Mouse (Mus musculus) limb, embryonic 13.5 days (tissue): ENCODE results near the gene Gid8. TPM values are rescaled to one million over a fixed set of nuclear protein-coding genes. Genes with fewer than 3 reads are reported as not detected.
A peak's percentile ranks its signal among the peaks of the same experiment; 100 is the strongest.

Experiments
- ATAC-seq: fragments of 200-750 bp; cut with Nextera tagmentation; 2 replicates; pipeline ENCODE4 v1.8.0; 2017; ENCODE audit warnings: low read depth, moderate number of reproducible peaks, moderate TSS enrichment; ENCODE audit not compliant: low FRiP score
- H3K27ac ChIP-seq: fragments of 300-500 bp; sonication (generic); 2 replicates; pipeline ENCODE4 v1.5.1; 2015; ENCODE audit warnings: inconsistent platforms, mild to moderate bottlenecking, moderate library complexity
- H3K27me3 ChIP-seq: fragments of 300-500 bp; sonication (generic); 2 replicates; pipeline ENCODE4 v1.6.1; 2015; ENCODE audit warnings: mild to moderate bottlenecking, inconsistent platforms
- H3K36me3 ChIP-seq: fragments of 300-500 bp; sonication (generic); 2 replicates; pipeline ENCODE4 v1.6.1; 2015; ENCODE audit warnings: inconsistent platforms, mild to moderate bottlenecking, moderate library complexity
- H3K4me1 ChIP-seq: fragments of 300-500 bp; sonication (generic); 2 replicates; pipeline ENCODE4 v1.6.1; 2015; ENCODE audit warnings: inconsistent platforms
- H3K4me2 ChIP-seq: fragments of 300-500 bp; sonication (generic); replicated peaks from 2 replicates; pipeline ENCODE4 v1.6.1; 2015; ENCODE audit warnings: inconsistent platforms, mild to moderate bottlenecking, moderate library complexity
- H3K4me3 ChIP-seq: fragments of 300-500 bp; sonication (generic); 2 replicates; pipeline ENCODE4 v1.5.1; 2015; ENCODE audit warnings: moderate library complexity, mild to moderate bottlenecking, inconsistent platforms
- H3K9ac ChIP-seq: fragments of 300-500 bp; sonication (generic); 2 replicates; pipeline ENCODE4 v1.6.1; 2015; ENCODE audit warnings: mild to moderate bottlenecking, inconsistent platforms
- H3K9me3 ChIP-seq: fragments of 300-500 bp; sonication (generic); 2 replicates; pipeline ENCODE4 v1.6.1; 2016; ENCODE audit warnings: inconsistent platforms
- WGBS: fragments of 180-500 bp; shearing (Covaris S2); methylation state at CpG from one replicate; pipeline ENCODE4 v1.1.7; 2015; 5-methylcytosine and 5-hydroxymethylcytosine counted together
- polyA plus RNA-seq: library from polyadenylated mRNA; unstranded; fragments of >200 nt; fragmentation: Nextera tagmentation; extraction: Ambion mirVana; gene quantifications from 2 replicates; pipeline ENCODE4 v1.2.1, GENCODE M21; 2015

The Gid8 gene
- polyA plus RNA-seq, 1 experiment from 2014 or later = 63.0 TPM

DNA sequence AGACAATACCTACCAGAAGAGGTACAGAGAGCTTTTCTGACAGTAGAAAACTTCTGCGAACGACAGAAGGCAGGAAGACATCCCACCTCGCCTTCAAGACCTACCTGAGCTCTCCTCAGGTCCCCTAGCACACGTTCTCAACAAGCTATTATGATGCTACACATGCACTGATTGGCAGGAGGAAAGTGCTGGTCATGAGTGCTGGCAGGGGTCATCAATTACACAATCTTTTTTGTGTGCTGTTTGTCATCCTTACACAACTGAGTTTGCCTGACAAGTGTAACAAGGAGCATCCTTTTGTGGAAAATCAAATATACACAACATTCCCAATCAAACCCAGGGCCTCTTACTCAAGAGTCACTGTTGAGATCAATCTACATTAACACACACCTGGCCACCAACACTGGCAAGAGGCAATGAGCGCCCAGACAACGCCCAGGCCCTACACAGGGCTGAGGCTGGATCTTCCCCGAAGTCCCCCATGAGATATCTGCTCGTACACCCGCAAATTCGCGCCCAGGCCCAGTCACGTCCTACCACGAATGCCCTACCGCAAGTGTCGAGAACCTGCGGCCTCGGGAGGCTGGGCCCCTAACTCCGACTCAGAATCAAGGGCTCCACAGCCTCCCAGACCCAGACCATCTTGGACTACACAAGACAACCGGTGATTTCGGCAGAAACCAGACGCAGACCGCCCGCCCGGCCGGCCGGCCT lies 8.7 kb upstream of the Gid8 start:
- Histone ChIP-seq H3K27me3 (no peaks in the 10 kb centered on the region), H3K4me3 (peak overlapping the region; percentile 92), H3K36me3 (peaks cover 8% of the 10 kb centered on the region), H3K9ac (peak overlapping the region; percentile 98), H3K27ac (peak overlapping the region; percentile 92), H3K4me2 (peak overlapping the region; percentile 98), H3K4me1 (peaks cover 38% of the 10 kb centered on the region), H3K9me3 (no peaks in the 10 kb centered on the region)
- ATAC-seq = peak; percentile 2; the same call in 1 of the 2 replicates
- WGBS = 6% methylated on average over 26 of the region's 26 CpGs

DNA sequence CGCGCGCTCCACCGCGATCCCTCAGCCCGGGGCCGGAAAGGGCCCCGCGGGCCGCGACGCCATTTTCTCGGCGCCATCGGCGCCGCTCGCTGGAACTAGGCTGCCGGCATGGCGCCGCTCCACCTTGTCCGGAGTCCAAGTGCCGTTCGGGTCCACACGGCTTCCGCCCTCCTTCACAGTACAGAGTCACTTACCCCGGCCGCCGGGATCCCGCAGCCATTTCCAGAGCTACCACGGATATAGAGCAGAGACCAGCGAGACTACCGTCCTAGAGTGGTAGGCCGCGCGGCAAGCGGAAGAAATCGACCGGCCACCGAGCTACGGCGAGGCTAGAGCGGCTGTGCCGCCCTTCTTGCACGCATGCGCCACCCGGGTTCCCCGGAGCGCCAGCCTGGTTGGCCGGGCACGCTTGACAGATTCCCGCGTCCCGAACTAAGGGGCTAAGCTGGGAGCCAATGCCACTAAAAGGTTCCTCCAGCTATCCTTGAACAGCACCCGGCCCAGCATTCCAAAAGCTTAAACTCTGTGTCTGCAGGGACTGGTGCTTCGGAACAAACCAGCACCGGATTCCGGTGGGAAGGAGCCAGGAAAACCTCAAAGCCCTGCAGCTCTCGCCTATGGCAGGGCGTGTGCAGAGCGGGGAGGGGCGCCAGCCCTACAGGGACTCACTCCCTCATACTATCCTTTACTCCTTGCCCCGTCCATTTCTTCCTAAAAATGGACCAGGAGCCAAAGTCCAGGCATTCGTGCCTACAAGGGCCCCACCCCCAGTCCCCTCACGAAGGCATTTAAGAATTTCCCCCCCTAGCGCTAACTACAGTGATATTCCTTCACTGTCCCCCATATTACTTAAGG lies 7.9 kb upstream of the Gid8 start:
- Histone ChIP-seq H3K36me3 (peaks cover 14% of the 10 kb centered on the region), H3K4me3 (peak overlapping the region; percentile 92), H3K27me3 (no peaks in the 10 kb centered on the region), H3K9me3 (no peaks in the 10 kb centered on the region), H3K4me2 (peak overlapping the region; percentile 98), H3K9ac (peak overlapping the region; percentile 98), H3K4me1 (peaks cover 38% of the 10 kb centered on the region), H3K27ac (peak overlapping the region; percentile 92)
- peak; percentile 95 for ATAC-seq
- WGBS = under 1% methylated on average over 66 of the region's 66 CpGs

DNA sequence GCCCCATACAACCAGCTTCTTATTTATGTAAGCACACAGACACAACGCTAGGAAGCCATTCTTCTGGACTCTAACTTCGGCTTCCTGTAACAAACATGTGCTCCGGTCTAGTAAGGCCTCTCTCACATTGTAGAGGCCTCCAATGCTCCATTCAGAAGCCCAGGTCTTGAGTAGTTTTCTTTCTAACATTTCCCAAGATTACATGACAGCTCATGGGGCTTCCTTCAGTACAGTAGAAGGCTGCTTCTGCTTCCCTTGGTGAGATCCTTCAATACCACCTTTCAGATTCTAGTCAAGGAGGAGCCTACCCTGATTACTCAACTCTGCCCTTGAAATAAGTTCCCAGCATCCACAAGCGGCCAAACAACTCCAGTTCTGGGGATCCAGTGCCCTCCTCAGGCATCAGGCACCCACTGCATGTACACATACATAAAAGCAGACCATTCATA lies 7.2 kb upstream of the Gid8 start:
- WGBS = 27% methylated on average over 4 of the region's 4 CpGs
- Histone ChIP-seq H3K27ac (peak overlapping the region; percentile 92), H3K9me3 (no peaks in the 10 kb centered on the region), H3K4me2 (peak overlapping the region; percentile 98), H3K4me3 (peak overlapping the region; percentile 92), H3K4me1 (peaks cover 38% of the 10 kb centered on the region), H3K9ac (peak overlapping the region; percentile 98), H3K27me3 (no peaks in the 10 kb centered on the region), H3K36me3 (peaks cover 17% of the 10 kb centered on the region)
- no peak for ATAC-seq

DNA sequence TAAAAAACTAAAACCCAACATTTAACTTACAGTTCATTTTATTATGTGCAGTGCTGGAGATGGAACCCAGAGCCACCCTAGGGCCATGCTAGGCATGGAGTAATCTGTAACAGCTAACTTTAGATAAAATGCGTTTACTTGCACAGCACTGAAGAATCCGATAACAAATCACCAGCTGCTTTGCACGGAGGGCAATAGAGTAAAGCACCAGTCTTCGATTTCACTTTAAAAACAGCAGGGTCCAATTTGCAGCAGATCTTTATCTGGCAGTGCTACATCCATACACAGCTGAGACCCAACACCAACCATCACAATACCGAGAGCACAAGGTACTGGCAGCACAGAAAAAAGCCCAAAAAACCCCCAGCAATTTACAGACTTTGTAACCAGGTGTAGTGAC lies 6.7 kb upstream of the Gid8 start:
- Histone ChIP-seq H3K9ac (no peak overlapping the region), H3K27me3 (no peaks in the 10 kb centered on the region)
- WGBS = 77% methylated on average over 5 of the region's 5 CpGs

DNA sequence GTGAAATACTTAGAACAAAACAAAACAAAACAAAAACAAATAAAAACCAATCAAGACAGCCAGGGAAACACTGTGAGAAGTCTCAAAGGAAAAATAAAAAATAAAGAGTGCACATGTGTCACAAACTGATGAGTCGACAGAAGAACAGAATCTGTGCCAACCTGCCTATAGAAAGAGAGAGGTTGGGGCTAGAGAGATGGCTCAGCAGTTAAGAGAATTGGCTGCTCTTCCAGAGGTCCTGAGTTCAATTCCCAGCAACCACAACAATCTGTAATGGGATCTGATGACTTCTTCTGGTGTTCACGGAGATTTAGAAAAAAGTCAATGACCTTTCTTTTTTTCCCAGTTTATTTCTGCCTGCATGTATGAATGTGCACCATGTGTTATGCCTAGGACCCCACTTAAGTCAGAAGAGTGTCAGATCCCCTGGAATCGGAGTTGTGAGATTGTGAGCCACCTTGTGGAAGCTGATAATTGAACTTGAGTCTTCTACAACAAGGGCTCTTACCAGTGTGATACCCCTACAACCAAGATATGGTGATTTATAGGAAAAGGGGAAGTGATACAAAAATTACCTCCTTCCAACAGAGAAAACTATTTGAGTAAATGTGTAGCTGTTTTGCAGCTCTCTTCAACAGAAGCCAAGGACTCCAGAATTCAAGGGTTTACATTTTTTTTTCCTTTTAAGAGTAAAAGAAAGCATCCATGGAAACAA lies 6.1 kb upstream of the Gid8 start:
- Histone ChIP-seq H3K9ac (no peak overlapping the region), H3K36me3 (peaks cover 17% of the 10 kb centered on the region)

More for the DNA sequence above, 6.7 kb upstream of the Gid8 start:
- Histone ChIP-seq H3K4me1 (peaks cover 40% of the 10 kb centered on the region), H3K27ac (no peak overlapping the region), H3K4me3 (no peak overlapping the region), H3K9me3 (no peaks in the 10 kb centered on the region), H3K36me3 (peaks cover 17% of the 10 kb centered on the region), H3K4me2 (peak overlapping the region; percentile 98)
- ATAC-seq = no peak

DNA sequence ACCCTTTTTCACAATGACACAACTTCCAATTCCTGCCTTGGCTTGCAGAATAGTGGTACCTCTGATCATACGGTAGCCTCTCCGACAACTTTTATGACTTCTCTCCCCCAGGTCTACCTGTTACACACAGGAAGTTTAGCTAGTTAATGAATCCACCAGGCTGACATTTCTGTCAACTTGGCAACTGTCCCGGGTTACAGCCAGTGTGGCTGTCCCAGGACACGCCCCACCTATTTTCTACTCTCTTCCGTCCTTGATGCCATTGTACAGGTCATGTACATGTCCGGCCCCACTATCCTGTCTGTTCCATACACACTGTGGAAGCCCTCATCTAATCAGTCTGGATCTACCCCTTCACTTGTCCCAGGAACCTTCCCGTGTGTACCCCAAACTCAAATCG lies 5.3 kb upstream of the Gid8 start:
- WGBS = 84% methylated on average over 8 of the region's 8 CpGs
- Histone ChIP-seq H3K36me3 (peaks cover 17% of the 10 kb centered on the region), H3K4me2 (no peak overlapping the region), H3K9ac (no peak overlapping the region), H3K4me3 (no peak overlapping the region), H3K9me3 (no peaks in the 10 kb centered on the region), H3K27me3 (no peaks in the 10 kb centered on the region), H3K27ac (no peak overlapping the region), H3K4me1 (peaks cover 42% of the 10 kb centered on the region)
- ATAC-seq = no peak

More for the DNA sequence above, 6.1 kb upstream of the Gid8 start:
- Histone ChIP-seq H3K9me3 (no peaks in the 10 kb centered on the region), H3K27me3 (no peaks in the 10 kb centered on the region), H3K4me1 (peaks cover 46% of the 10 kb centered on the region), H3K4me2 (no peak overlapping the region), H3K4me3 (no peak overlapping the region), H3K27ac (no peak overlapping the region)
- no peak for ATAC-seq
- 76% methylated on average over 3 of the region's 3 CpGs for WGBS

DNA sequence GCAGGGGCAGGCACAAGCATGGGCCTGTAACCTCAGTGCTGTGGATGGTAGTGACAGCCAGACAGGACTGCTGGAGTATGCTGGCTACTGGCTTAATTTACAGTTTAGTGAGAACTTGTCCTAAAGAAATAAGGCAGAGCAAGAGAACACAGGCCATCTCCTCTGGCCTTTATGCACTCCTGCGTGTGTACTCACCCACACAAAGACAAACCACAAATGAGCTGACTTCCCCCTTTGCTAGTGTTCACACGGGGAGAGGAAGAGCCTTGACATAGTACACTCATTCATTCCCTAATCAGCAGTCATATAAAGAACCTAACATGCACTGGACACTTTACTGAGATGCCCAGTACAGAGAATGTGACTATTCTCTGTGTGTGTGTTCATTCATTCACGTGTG lies 4.9 kb upstream of the Gid8 start:
- no peak overlapping the region for H3K4me2 ChIP-seq
- peaks cover 17% of the 10 kb centered on the region for H3K36me3 ChIP-seq

DNA sequence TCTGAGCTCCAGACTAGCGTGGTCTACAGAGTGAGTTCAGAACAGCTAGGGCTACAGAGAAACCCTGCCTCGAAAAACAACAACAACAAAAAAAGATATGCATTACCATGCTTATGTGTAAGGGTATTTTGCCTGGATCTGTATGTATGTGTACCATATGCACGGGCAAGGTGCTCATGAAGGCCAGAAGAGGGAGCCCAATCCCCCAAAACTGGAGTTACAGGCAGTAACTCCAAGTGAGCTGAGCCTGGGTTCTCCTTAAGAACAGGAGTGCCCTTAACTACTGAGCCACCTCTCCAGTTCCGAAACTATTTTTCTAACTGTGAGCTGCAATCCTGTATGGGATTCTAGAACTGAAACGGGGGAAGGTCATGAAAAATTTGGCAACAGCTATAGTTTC lies 3.9 kb upstream of the Gid8 start:
- H3K4me2 ChIP-seq = no peak overlapping the region
- no peak overlapping the region for H3K9ac ChIP-seq
- no peak overlapping the region for H3K4me3 ChIP-seq
- peaks cover 17% of the 10 kb centered on the region for H3K36me3 ChIP-seq
- no peak for ATAC-seq
- no peaks in the 10 kb centered on the region for H3K27me3 ChIP-seq
- no peak overlapping the region for H3K27ac ChIP-seq
- 93% methylated on average over 5 of the region's 5 CpGs for WGBS
- H3K9me3 ChIP-seq = no peaks in the 10 kb centered on the region
- peaks cover 30% of the 10 kb centered on the region for H3K4me1 ChIP-seq

More for the DNA sequence above, 4.9 kb upstream of the Gid8 start:
- H3K27me3 ChIP-seq = no peaks in the 10 kb centered on the region
- no peak overlapping the region for H3K4me3 ChIP-seq
- H3K9ac ChIP-seq = no peak overlapping the region
- 76% methylated on average over 3 of the region's 3 CpGs for WGBS
- no peak overlapping the region for H3K27ac ChIP-seq
- H3K4me1 ChIP-seq = peaks cover 37% of the 10 kb centered on the region
- no peak for ATAC-seq
- no peaks in the 10 kb centered on the region for H3K9me3 ChIP-seq

DNA sequence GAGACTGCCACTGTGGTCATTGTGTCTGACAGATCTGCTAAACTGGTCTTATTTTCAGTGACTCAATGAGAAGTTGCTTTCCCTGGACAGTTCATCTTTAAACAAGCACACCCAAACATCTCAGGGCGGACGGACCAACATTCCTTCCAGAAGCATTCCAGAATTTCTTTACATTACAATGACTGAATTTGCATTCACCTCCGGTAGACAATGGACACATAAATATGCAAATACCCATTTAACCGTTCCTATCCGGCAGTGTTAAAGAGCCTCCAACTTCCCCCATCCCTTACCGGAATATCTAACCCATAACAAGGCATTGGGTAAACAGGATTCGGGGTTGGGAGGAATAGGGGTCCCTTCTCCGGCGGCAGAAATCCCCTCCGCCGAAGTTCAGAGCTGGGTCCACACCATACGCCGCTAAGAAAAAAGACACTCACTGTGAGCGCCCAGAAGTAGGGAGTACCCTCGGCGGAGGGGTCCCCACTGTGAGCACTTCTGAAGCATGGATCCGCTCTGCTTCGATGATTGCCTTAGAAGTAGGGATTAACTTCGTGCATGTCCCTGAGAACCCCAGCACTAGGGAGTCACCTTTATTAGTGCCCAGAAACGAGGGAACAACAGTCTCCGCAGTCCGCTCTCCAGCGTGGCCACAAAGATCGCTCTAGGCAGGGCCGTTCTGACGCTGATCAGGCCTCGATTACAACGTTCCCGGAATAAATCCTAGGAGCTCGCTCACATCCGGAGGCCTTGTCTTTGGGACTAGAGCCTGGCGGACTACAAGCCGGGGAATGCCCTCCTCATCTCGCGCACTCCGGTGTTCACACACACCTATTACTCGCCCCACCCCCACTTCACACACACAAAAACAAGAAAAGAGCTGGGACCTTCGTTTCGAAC lies 644 bp upstream of the Gid8 start:
- Histone ChIP-seq H3K27me3 (no peaks in the 10 kb centered on the region), H3K4me2 (peak overlapping the region; percentile 94), H3K36me3 (peaks cover 36% of the 10 kb centered on the region), H3K9me3 (no peaks in the 10 kb centered on the region), H3K4me3 (peak overlapping the region; percentile 98), H3K4me1 (peaks cover 25% of the 10 kb centered on the region), H3K9ac (peak overlapping the region; percentile 95), H3K27ac (peak overlapping the region; percentile 87)
- WGBS = under 1% methylated on average over 39 of the region's 39 CpGs
- ATAC-seq = no peak

DNA sequence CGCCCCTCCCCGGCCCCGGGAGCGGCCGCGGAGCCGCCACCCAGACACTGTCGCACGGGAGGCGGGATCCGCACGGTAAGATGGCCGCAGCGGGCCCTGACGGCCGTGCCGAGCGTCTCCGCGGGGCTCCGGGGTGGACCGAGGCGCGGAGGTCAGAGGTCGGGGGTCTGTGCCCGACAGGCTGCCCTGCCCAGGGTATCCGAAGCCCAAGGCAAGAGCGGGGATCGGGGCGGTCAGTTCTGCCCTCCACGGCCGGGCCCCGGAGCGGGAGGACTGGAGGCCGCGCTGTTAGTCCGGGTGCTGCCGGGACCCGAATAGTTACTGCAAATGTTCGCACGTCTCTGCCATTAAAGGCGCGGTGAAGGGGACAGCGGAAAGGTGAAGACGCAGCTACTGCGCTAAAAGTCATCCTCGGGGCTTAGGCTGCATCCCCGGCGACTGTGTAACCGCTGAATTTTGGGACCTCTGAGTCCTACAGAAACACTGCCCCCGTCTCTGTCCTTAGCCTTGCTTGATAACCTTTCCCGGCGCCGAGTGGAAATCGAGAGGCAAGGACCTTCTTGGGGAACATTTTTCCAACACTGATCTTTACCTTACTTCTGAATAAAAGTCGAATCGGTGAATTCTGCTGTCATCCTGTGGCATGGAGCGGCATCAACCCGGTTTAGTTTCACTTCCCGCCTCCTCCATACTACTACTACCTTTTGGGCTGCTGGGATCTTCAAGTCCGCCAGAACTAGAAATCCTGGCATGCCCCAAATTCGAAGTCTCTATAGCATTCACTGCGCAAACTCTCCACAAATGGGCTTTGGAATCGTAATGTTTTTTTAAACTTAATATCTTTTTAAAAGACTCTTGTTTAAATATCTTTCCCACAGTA lies 599 bp downstream of the Gid8 start:
- peak overlapping the region; percentile 98 for H3K4me3 ChIP-seq
- no peak for ATAC-seq
- H3K9me3 ChIP-seq = no peaks in the 10 kb centered on the region
- peak overlapping the region; percentile 84 for H3K27ac ChIP-seq
- H3K9ac ChIP-seq = peak overlapping the region; percentile 99
- peak overlapping the region; percentile 75 for H3K4me2 ChIP-seq
- H3K36me3 ChIP-seq = peaks cover 41% of the 10 kb centered on the region
- peaks cover 25% of the 10 kb centered on the region for H3K4me1 ChIP-seq
- WGBS = 2% methylated on average over 61 of the region's 64 CpGs
- no peaks in the 10 kb centered on the region for H3K27me3 ChIP-seq
